Mouse (Mus musculus): ENCODE measurements around the gene Fhad1.

GRCm38 (mm10) chr4:141902479-141902858 is 112.4 kb downstream of the Fhad1 start:
- no peak for TF ChIP-seq POLR2A (IDR thresholded peaks at IDR 0.05; ENCODE audit: borderline replicate concordance, low read depth, low read length)
- no peak for TF ChIP-seq CTCF (IDR thresholded peaks at IDR 0.05; ENCODE audit: low read depth, low read length)

All from bone marrow macrophage, adult 2 months (primary cell).